Mouse (Mus musculus) spleen, adult 2 months (tissue): ENCODE data around the gene Cpz. TPM values are rescaled to one million over a fixed set of nuclear protein-coding genes. Genes with fewer than 3 reads are reported as not detected.

Experiments
- DNase-seq, 2 experiments: peaks; one replicate each; pipeline versions ENCODE4 v3.0.0 to v3.0.0-alpha.2; 2012 to 2021; ENCODE audit warnings: low spot score in 2 of 2, low read depth in 1 of 2
- H3K27ac ChIP-seq: fragments of 200-500 bp; 2 replicates; pipeline ENCODE4 v1.5.1; 2012; ENCODE audit warnings: low read length, inconsistent platforms; ENCODE audit not compliant: insufficient read depth
- H3K27me3 ChIP-seq: fragments of 200-500 bp; 2 replicates; pipeline ENCODE4 v1.6.1; 2012; ENCODE audit warnings: mild to moderate bottlenecking, moderate library complexity, low read length, inconsistent platforms; ENCODE audit not compliant: control insufficient read depth, insufficient read depth
- H3K36me3 ChIP-seq: fragments of 200-500 bp; 2 replicates; pipeline ENCODE4 v1.6.1; 2012; ENCODE audit warnings: mild to moderate bottlenecking, low read length, inconsistent platforms; ENCODE audit not compliant: control insufficient read depth, insufficient read depth
- H3K4me1 ChIP-seq: fragments of 200-500 bp; 2 replicates; pipeline ENCODE4 v1.6.1; 2011; ENCODE audit warnings: inconsistent platforms; ENCODE audit not compliant: control insufficient read depth, insufficient read depth, insufficient read length
- H3K4me3 ChIP-seq: fragments of 200-500 bp; 2 replicates; pipeline ENCODE4 v1.5.1; 2011; ENCODE audit warnings: mild to moderate bottlenecking, inconsistent platforms; ENCODE audit not compliant: insufficient read depth, insufficient read length; ENCODE audit errors: extremely low read depth
- CTCF ChIP-seq: fragments of 200-500 bp; IDR thresholded peaks from 2 replicates; pipeline ENCODE4 v1.5.1; 2011; ENCODE audit warnings: mild to moderate bottlenecking, inconsistent platforms; ENCODE audit not compliant: insufficient read depth, insufficient read length, insufficient replicate concordance; ENCODE audit errors: extremely low read depth
- POLR2A ChIP-seq: fragments of 200-500 bp; IDR thresholded peaks from 2 replicates; pipeline ENCODE4 v1.6.1; 2011; ENCODE audit warnings: low read depth, low read length, inconsistent platforms
- WGBS: fragments of 180-500 bp; shearing (Covaris S2); methylation state at CpG from one replicate; pipeline ENCODE4 v1.1.7; 2018; 5-methylcytosine and 5-hydroxymethylcytosine counted together
- polyA plus RNA-seq: library from polyadenylated mRNA; depleted of rRNA; stranded (reverse); fragments of >200 nt; gene quantifications from 2 replicates; pipeline ENCODE4 v1.2.3, GENCODE M21; 2012

Cpz gene
- polyA plus RNA-seq, 1 experiment: 1.2 TPM

DNA sequence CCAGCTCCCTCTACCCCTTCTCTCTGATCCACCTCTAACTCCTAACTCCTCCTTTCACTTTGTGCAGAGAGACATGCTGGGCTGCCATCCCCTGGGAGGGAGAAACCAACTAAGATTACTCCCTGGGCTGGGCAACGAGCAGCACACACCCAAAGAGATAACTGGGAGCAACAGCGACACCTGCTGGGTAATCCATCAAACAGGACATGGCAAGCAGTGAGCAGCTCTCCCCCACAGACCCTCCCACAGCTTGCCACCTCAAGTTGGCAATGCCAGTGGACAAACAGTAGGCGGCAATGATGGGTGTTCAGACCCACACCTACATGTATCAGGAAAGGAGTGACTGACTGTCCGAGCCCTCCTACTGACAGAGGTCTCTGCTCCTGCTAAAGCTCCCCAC is 4.9 kb upstream of the Cpz start:
- no peaks in the 10 kb centered on the region for H3K4me1 ChIP-seq
- 12% methylated on average over 4 of the region's 4 CpGs for WGBS
- TF ChIP-seq CTCF: peak; percentile 11; the same call in 1 of the 2 replicates
- TF ChIP-seq POLR2A: no peak
- no peak overlapping the region for H3K4me3 ChIP-seq
- no peak overlapping the region for H3K27ac ChIP-seq
- DNase-seq: peak in 1 of 2 experiments; percentile 15
- no peaks in the 10 kb centered on the region for H3K27me3 ChIP-seq
- no peaks in the 10 kb centered on the region for H3K36me3 ChIP-seq

DNA sequence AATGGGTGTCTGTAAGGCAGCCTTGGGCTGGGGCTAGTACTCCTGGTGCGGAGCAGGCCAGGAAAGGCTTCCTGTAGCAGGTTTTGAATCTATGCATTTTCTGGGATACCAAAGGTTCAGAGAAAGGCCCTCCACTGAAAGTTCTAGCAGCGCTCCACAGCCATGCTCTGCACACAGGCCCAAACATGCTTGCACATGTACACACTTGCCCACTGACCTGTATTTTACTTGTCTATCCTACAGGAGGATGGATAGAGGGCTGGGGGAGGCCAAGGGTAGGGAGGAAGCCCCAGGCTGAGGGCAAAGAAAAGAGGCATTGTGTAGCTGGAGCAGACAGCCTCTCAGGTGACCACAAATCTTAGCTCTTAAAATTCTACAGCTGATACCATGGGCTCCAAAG is 1.1 kb downstream of the Cpz start:
- 0 out of 2 replicates have a peak, but pooled peaks cover 2% of the 10 kb centered on the region for H3K27me3 ChIP-seq
- 65% methylated on average over 2 of the region's 2 CpGs for WGBS
- DNase-seq: no peak
- H3K4me1 ChIP-seq: no peaks in the 10 kb centered on the region
- no peaks in the 10 kb centered on the region for H3K36me3 ChIP-seq
- H3K27ac ChIP-seq: no peak overlapping the region
- H3K4me3 ChIP-seq: no peak overlapping the region
- TF ChIP-seq CTCF (no peak), POLR2A (no peak)

DNA sequence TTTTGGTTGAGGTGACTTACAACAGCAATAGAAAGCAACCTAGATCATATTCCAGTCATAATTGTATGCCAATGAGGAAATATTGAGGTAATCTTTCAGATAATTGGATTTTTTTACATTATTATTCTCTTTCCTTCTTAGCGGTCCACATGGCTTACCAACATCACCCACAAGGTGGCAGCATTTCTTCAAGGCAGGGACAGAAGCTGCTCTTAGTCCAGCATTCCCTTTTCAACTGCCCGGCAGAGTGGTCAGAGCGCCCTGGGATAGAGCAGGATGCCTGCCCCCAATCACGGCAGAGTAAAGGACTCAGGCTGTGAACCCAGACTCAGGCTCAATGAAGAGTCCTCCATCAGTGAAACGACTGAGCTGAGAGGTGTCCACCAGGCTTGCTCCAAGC is 1.8 kb downstream of the Cpz start:
- H3K36me3 ChIP-seq: no peaks in the 10 kb centered on the region
- DNase-seq: peak in 1 of 2 experiments; percentile 22
- no peak overlapping the region for H3K27ac ChIP-seq
- H3K4me3 ChIP-seq: no peak overlapping the region
- WGBS: 6% methylated on average over 5 of the region's 5 CpGs
- 0 out of 2 replicates have a peak, but pooled peaks cover 2% of the 10 kb centered on the region for H3K27me3 ChIP-seq
- TF ChIP-seq CTCF (0 out of 2 replicates have a peak, but pooled peaks have one; percentile 33), POLR2A (no peak)
- no peaks in the 10 kb centered on the region for H3K4me1 ChIP-seq

GRCm38 (mm10) chr5:35516781-35517180 is 8.7 kb downstream of the Cpz start:
- Histone ChIP-seq H3K36me3 (no peaks in the 10 kb centered on the region), H3K27me3 (no peaks in the 10 kb centered on the region), H3K4me3 (no peak overlapping the region), H3K4me1 (no peaks in the 10 kb centered on the region), H3K27ac (no peak overlapping the region)
- DNase-seq: no peak
- 86% methylated on average over 11 of the region's 11 CpGs for WGBS
- TF ChIP-seq CTCF (no peak), POLR2A (no peak)

GRCm38 (mm10) chr5:35510589-35510988 is 14.9 kb downstream of the Cpz start:
- WGBS: 23% methylated on average over 5 of the region's 5 CpGs
- Histone ChIP-seq H3K4me3 (no peak overlapping the region), H3K27me3 (no peaks in the 10 kb centered on the region), H3K36me3 (no peaks in the 10 kb centered on the region), H3K27ac (no peak overlapping the region), H3K4me1 (no peaks in the 10 kb centered on the region)
- DNase-seq: peak in 1 of 2 experiments; percentile 13
- TF ChIP-seq POLR2A (no peak), CTCF (peak; percentile 57; the same call in 1 of the 2 replicates)

DNA sequence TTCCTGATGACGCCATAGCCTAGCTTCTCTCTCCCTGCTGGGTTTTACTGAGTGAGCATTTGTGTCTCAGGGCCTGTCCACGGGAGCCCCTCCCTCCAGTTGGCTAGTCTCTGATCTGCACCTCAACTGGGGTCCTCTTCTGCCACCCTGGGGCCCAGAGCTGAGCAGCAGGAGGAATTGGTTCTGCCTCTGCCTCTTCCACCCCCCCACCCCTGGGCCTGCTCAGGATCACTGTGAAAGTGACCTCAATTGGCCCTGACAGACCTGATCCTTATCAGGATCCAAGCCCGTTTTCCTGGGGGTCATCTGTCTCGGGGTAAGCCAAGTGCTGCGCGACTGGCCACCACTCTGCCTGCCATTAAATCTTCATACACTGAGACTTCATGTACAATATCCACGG is 20.5 kb downstream of the Cpz start:
- TF ChIP-seq POLR2A (no peak), CTCF (no peak)
- Histone ChIP-seq H3K36me3 (no peaks in the 10 kb centered on the region), H3K27me3 (no peaks in the 10 kb centered on the region), H3K4me3 (no peak overlapping the region), H3K4me1 (no peaks in the 10 kb centered on the region), H3K27ac (no peak overlapping the region)
- DNase-seq: no peak
- WGBS: 57% methylated on average over 7 of the region's 7 CpGs

DNA sequence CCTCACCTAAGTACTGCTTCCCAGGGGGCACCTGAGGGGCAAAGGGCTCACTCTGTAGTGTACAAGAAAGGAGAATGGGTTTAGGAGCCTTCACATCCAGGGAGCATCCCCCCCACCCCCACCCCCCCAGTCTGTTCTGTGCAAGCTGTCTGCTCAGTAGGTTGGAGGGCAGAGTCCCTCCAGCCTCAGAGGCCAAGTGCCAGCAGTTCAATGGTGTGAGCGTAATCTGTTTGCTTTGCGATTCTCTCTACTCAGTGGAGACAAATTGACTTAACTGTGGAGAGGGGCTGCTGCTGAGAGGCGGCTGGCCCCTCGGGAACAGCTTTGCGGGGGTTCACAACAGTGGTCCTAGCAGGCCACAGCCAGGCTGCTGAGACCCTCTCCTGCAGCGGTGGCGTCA is 28.2 kb downstream of the Cpz start:
- Histone ChIP-seq H3K4me3 (no peak overlapping the region), H3K36me3 (no peaks in the 10 kb centered on the region), H3K27ac (no peak overlapping the region), H3K4me1 (no peaks in the 10 kb centered on the region), H3K27me3 (no peaks in the 10 kb centered on the region)
- DNase-seq: no peak
- 68% methylated on average over 7 of the region's 7 CpGs for WGBS
- TF ChIP-seq POLR2A (no peak), CTCF (no peak)
